Mouse (Mus musculus) heart, embryonic 11.5 days (tissue): ENCODE measurements around the gene 0610010F05Rik. TPM values are rescaled to one million over a fixed set of nuclear protein-coding genes. Genes with fewer than 3 reads are reported as not detected.

Source experiments
- ATAC-seq: fragments of 200-750 bp; cut with Nextera tagmentation; replicated peaks from 2 replicates; pipeline ENCODE4 v1.8.0; 2017; ENCODE audit warnings: moderate library complexity; ENCODE audit not compliant: insufficient number of reproducible peaks, low FRiP score, low TSS enrichment
- H3K27ac ChIP-seq: fragments of 300-500 bp; sonication (generic); 2 replicates; pipeline ENCODE4 v1.5.1; 2014; ENCODE audit warnings: mild to moderate bottlenecking, low read depth, low read length
- H3K27me3 ChIP-seq: fragments of 300-500 bp; sonication (generic); 2 replicates; pipeline ENCODE4 v1.6.1; 2014; ENCODE audit warnings: mild to moderate bottlenecking, low read length, mixed read lengths; ENCODE audit not compliant: control insufficient read depth, insufficient read depth
- H3K36me3 ChIP-seq: fragments of 300-500 bp; sonication (generic); 2 replicates; pipeline ENCODE4 v1.6.1; 2014; ENCODE audit warnings: mild to moderate bottlenecking, low read length, moderate library complexity, mixed read lengths; ENCODE audit not compliant: control insufficient read depth, insufficient read depth
- H3K4me1 ChIP-seq: fragments of 300-500 bp; sonication (generic); 2 replicates; pipeline ENCODE4 v1.6.1; 2014; ENCODE audit warnings: low read length; ENCODE audit not compliant: control insufficient read depth, insufficient read depth
- H3K4me2 ChIP-seq: fragments of 300-500 bp; sonication (generic); 2 replicates; pipeline ENCODE4 v1.6.1; 2014; ENCODE audit warnings: mild to moderate bottlenecking, moderate library complexity
- H3K4me3 ChIP-seq: fragments of 300-500 bp; sonication (generic); 2 replicates; pipeline ENCODE4 v1.5.1; 2014; ENCODE audit warnings: low read depth, low read length
- H3K9ac ChIP-seq: fragments of 300-500 bp; sonication (generic); 2 replicates; pipeline ENCODE4 v1.6.1; 2014; ENCODE audit warnings: mild to moderate bottlenecking, low read depth, low read length, moderate library complexity
- H3K9me3 ChIP-seq: fragments of 300-500 bp; sonication (generic); replicated peaks from 2 replicates; pipeline ENCODE4 v1.6.1; 2016; ENCODE audit warnings: low read length; ENCODE audit not compliant: control insufficient read depth
- WGBS: fragments of 180-500 bp; shearing (Covaris S2); extraction: QIAGEN DNeasy Blood & Tissue Kit; methylation state at CpG from one replicate; pipeline ENCODE4 v1.1.7; 2014; ENCODE audit not compliant: insufficient replicate concordance; 5-methylcytosine and 5-hydroxymethylcytosine counted together
- polyA plus RNA-seq: library from polyadenylated mRNA; unstranded; fragments of >200 nt; fragmentation: Nextera tagmentation; extraction: Ambion mirVana; gene quantifications from 2 replicates; pipeline ENCODE4 v1.2.1, GENCODE M21; 2014

The 0610010F05Rik gene
- polyA plus RNA-seq, result 20.6 and 20.7 TPM in 2 replicates

DNA sequence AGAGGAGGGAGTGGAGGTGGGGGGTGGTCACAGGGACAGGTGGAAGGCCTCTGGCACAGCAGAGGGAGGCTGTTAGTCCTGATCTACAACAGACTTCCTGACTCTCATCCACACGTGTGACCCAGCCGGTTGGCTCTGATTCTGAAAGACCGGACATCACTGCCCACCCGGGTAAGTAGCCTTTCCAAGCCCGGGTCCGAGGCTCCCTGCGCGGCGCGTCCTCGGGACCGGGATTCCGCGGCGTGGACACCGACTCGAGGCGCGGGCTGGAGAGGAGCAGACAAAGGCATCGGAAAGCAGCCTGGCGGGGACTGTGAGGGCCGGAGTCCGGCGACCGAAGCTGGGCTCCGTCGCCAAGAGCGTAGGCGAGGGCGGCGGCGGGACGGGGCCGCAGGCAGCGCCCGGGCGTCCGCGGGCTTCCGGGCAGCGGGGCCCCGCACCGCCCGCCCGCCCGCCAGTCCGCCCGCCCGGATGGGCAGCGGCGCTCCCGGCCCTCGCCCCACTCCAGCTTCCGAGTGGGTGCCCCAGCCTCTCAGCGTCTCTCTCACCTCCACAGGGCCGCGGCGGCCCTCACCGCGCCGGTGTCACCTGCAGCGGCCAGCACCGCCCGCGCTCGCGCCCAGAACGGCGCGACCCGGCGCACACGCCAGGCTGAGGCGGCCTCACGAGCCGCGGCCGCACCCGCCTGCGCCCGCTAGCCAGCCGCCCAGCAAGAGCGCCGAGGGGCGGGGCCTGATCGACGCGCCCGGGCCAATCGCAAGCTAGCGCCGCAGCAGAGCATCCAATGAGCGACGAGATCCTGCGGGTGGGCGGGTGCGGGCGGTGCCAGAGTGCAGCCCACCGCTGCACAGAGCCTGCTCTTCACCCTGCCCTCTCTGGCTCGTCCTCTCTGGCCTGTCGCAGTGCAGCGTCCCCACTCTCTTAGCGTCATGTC lies at the start of gene 0610010F05Rik:
Gene 0610010F05Rik, minus strand, starts transcription at position 695 of the 934 bp plus-strand sequence.
- peak within 1 kb of the TSS; percentile 76 for H3K4me2 ChIP-seq
- H3K4me1 ChIP-seq, result peaks cover 4% of the 10 kb centered on the region
- H3K4me3 ChIP-seq, result peak within 1 kb of the TSS; percentile 87
- peak within 1 kb of the TSS; percentile 83 for H3K27ac ChIP-seq
- under 1% methylated on average over 82 of the region's 103 CpGs for WGBS
- H3K9me3 ChIP-seq, result no peaks in the 10 kb centered on the region
- peak within 1 kb of the TSS; percentile 93 for H3K9ac ChIP-seq
- no peaks in the 10 kb centered on the region for H3K36me3 ChIP-seq
- no peaks in the 10 kb centered on the region for H3K27me3 ChIP-seq
- peak; percentile 100 for ATAC-seq

DNA sequence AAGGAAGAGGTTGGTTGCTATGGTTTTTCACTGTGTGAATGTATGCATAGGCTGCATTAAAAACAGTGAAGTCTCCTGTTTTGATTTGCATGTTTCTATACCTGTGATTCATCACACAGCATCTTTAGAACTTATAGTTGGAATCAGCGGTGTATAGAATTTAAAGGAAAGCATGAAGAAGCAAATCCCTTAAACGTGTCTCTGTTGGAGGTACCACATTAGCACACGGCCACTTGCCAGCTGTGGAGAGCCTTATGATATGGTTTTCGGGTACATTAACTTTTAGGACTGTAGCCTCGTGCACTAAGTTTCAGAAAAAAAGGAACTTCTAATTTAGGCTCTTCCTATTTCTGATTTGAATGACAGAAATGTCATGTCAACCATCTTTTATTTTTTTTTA lies 49.1 kb upstream of the 0610010F05Rik start:
- H3K36me3 ChIP-seq, result peaks cover 3% of the 10 kb centered on the region; the same call in 1 of the 2 replicates
- H3K9ac ChIP-seq, result no peak overlapping the region
- no peaks in the 10 kb centered on the region for H3K27me3 ChIP-seq
- 87% methylated on average over 5 of the region's 5 CpGs for WGBS
- H3K4me1 ChIP-seq, result no peaks in the 10 kb centered on the region
- no peak overlapping the region for H3K4me3 ChIP-seq
- H3K9me3 ChIP-seq, result no peaks in the 10 kb centered on the region
- no peak overlapping the region for H3K4me2 ChIP-seq
- no peak for ATAC-seq
- H3K27ac ChIP-seq, result no peak overlapping the region

DNA sequence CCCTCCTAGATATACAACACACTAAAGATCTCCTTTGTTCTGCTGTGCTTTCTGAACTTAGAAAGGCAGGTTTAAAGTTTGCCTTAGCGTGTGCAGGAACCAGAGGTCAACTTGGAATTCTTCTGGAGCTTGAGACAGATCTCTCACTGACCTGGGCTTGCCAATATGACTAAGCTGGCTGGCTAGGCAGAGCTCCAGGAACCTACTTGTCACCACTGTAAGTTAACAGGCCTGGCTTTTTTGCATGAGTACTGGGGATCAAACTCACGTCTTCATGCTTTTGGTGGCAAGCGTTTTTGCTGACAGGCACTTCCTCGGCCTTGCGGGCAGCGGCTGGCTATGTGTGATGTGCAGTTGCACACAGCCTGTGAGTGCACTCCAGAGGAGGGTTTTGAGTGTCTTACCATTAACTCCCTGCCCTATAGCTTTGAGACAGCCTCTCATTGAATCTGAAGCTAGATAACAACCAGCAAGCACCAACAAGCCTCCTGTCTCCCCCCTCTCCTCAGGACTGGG lies 47.1 kb upstream of the 0610010F05Rik start:
- peaks cover 9% of the 10 kb centered on the region for H3K36me3 ChIP-seq
- no peaks in the 10 kb centered on the region for H3K4me1 ChIP-seq
- H3K9me3 ChIP-seq, result no peaks in the 10 kb centered on the region
- no peak overlapping the region for H3K9ac ChIP-seq
- no peak overlapping the region for H3K4me2 ChIP-seq
- no peak for ATAC-seq
- H3K27ac ChIP-seq, result no peak overlapping the region
- no peak overlapping the region for H3K4me3 ChIP-seq
- H3K27me3 ChIP-seq, result no peaks in the 10 kb centered on the region
- WGBS, result 95% methylated on average over 6 of the region's 6 CpGs

DNA sequence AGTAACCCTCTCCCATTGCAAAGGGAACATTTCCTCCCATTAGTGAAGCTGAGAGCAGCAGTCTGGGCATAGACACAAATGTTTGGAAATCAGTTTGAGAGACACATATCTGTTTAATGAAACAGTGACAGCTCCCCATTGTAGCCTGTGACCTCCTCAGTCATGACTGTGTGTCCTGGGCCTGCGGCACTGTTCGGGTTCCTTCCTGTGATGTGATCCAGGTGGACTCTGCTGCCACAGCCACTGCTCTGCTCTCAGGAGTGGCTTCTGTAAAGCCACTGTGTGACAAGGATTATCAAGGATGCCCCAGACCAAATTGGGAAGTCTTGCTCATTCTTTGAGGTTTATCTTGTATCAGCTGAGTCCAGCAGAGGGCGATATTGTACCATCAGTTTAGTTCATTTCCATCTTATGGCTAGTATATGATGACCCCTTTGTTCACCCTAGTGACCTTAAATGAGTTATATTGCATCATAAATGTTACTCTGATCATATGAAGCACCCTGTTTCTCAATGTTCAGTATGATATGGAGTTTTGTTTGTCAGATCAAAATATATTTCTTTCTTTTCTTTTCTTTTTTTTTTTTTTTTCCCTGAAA lies 45.7 kb upstream of the 0610010F05Rik start:
- Histone ChIP-seq H3K4me3 (no peak overlapping the region), H3K4me2 (no peak overlapping the region), H3K4me1 (no peaks in the 10 kb centered on the region), H3K27ac (no peak overlapping the region), H3K9me3 (no peaks in the 10 kb centered on the region), H3K36me3 (peaks cover 9% of the 10 kb centered on the region), H3K27me3 (no peaks in the 10 kb centered on the region), H3K9ac (no peak overlapping the region)
- ATAC-seq, result no peak
- 41% methylated on average over 3 of the region's 3 CpGs for WGBS

DNA sequence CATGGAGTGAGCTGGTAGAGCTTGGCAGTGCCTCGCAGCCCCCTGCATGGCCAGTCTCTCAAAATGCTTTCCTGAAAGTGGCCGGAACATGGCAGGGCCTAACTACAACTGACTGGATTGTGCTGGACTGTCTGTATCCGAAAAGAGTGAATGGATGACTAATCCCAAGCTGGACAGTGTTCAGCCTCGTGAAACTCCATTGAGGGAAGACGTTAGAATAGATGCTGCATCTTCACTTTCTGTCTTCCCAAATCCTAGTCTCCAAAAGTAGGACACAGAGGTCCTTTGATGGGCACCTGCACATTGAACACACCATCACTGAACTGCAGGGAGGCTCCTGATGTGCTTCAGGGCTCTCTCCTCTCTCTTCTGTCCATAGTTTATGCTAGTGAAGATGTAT lies 42.7 kb upstream of the 0610010F05Rik start:
- WGBS, result 89% methylated on average over 5 of the region's 5 CpGs
- Histone ChIP-seq H3K36me3 (peaks cover 16% of the 10 kb centered on the region), H3K4me2 (no peak overlapping the region)

DNA sequence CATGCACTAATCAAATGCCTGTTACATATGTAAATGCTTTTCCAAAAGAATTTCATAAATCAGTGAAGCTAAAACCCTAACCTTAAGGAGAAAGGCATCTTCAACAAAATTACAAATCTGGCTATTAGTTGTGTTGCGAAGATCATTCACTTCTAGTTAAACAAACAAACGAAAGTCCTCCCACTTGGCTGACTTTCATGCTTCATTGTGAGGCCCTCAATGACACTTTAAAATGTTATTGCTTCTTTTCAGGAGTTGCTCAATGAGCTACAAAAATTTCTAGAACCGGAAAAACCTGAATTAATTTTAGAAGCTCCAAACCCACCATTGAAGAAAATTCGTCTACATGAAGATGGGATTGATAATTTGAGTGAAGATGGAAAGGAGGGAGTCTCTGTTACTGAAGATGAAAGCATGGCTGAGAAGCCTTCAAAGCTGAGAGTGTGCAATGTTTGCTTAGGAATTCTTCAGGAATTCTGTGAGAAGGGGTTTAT lies 38.9 kb upstream of the 0610010F05Rik start:
- no peak for ATAC-seq
- no peak overlapping the region for H3K4me2 ChIP-seq
- H3K9me3 ChIP-seq, result no peaks in the 10 kb centered on the region
- no peak overlapping the region for H3K27ac ChIP-seq
- no peaks in the 10 kb centered on the region for H3K27me3 ChIP-seq
- H3K4me1 ChIP-seq, result no peaks in the 10 kb centered on the region
- WGBS, result 86% methylated on average over 4 of the region's 4 CpGs
- H3K4me3 ChIP-seq, result no peak overlapping the region
- H3K9ac ChIP-seq, result no peak overlapping the region
- H3K36me3 ChIP-seq, result peaks cover 14% of the 10 kb centered on the region

More for the DNA sequence above, 42.7 kb upstream of the 0610010F05Rik start:
- no peaks in the 10 kb centered on the region for H3K4me1 ChIP-seq
- H3K27ac ChIP-seq, result no peak overlapping the region
- ATAC-seq, result no peak
- H3K9me3 ChIP-seq, result no peaks in the 10 kb centered on the region
- H3K9ac ChIP-seq, result no peak overlapping the region
- H3K4me3 ChIP-seq, result no peak overlapping the region
- no peaks in the 10 kb centered on the region for H3K27me3 ChIP-seq

DNA sequence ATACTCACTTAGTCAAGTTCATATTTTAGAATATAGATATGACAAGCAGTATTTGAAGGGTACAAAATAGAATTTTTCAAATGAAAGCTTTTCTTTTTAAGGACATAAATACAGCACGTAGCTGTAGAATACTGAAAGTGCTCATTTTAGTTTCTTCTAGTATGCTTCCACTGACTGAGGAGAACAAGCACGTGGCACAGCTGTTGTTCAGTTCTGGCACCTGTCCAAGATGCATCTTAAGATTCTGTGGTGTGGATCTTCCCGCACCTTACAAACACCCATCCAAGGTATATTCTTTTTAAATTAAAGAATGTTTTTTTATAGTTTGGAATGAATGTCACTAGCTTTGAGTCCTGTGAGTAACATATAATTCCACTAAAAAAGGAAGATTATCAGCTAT lies 33.7 kb upstream of the 0610010F05Rik start:
- Histone ChIP-seq H3K4me2 (peak overlapping the region; percentile 57), H3K27me3 (no peaks in the 10 kb centered on the region), H3K36me3 (no peaks in the 10 kb centered on the region), H3K4me1 (peaks cover 7% of the 10 kb centered on the region), H3K27ac (no peak overlapping the region), H3K9me3 (no peaks in the 10 kb centered on the region), H3K4me3 (peak overlapping the region; percentile 91), H3K9ac (no peak overlapping the region)
- 52% methylated on average over 3 of the region's 3 CpGs for WGBS
- no peak for ATAC-seq

DNA sequence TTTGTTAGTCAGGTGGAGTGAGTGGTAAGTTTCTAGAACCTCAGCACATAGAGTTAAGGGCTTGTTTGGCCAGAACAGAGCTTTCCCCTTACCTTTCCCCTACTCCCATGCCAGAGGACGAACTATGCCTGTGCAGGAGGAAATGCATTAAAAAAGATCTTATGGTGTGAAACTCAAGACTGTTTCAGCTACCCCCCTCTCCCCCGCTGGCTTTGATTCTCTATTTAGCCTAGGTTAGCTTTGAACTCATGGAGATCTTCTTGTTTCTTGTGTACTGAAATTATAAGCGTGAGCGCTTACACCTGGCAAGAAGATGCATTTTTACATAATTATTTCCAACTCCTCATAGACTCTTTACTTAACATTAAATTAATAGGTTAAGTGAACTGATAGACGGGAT lies 33.1 kb upstream of the 0610010F05Rik start:
- 6% methylated on average over 5 of the region's 5 CpGs for WGBS
- Histone ChIP-seq H3K4me1 (peaks cover 7% of the 10 kb centered on the region), H3K4me3 (peak overlapping the region; percentile 91), H3K27ac (peak overlapping the region; percentile 95), H3K9ac (peak overlapping the region; percentile 92), H3K4me2 (peak overlapping the region; percentile 57), H3K27me3 (no peaks in the 10 kb centered on the region), H3K9me3 (no peaks in the 10 kb centered on the region), H3K36me3 (no peaks in the 10 kb centered on the region)
- no peak for ATAC-seq
